Mouse (Mus musculus): ENCODE measurements around the gene Gpr1. TPM values are rescaled to one million over a fixed set of nuclear protein-coding genes. Genes with fewer than 3 reads are reported as not detected.

The Gpr1 gene
- total RNA-seq, 1 experiment: 1.3 TPM

DNA sequence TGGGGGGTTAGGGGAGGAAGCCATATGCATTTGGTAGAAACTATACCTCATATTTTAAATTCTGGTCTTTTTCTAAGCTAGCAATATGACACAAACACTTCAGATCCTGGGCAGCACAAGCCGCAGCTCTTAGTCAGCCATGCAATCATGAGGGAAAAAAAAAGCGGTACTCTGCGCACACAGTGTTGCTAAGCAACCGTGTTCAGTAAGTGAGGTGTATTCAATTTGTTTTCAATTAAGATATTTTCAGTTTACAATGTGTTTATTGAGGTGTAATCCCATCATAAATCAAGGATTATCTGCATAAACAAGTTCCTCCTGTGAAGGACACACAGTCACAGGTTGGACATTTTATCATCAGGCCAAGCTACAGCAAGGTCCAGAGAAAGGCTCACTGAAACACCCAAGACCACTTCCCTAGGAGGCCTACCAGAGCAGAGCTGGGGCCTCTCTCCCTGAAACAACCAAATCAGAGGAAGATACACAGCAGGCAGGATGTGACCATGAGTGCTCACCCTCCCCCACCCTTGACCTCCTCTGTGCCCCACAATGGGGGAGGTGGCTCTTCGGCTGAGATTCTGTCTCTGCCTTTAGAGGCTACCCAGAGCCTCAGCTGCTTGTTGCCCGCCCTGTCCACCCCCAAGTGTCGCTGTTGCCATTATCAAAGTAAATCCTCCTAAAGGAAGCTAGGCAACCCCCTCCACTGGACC is 10.2 kb downstream of the Gpr1 start:
- in situ Hi-C loops (cut with MboI; ENCODE audit: low sequenced_read_pairs in 2 of 2, unreplicated experiment in 2 of 2): no loop called here
- no peaks in the 10 kb centered on the region; the same call in none of the 2 replicates for H3K36me3 ChIP-seq (ENCODE audit: control insufficient read depth, insufficient read depth, low read length, poor library complexity, severe bottlenecking)
- H3K27ac ChIP-seq (ENCODE audit: insufficient read depth, low read depth, low read length, poor library complexity, severe bottlenecking): peak overlapping the region; percentile 61; the same call in 1 of the 2 replicates
- DNase-seq (ENCODE audit: low read depth, low spot score): no peak
- no peak overlapping the region; the same call in 1 of the 2 replicates for H3K9ac ChIP-seq (ENCODE audit: insufficient read depth, low read depth, low read length, poor library complexity, severe bottlenecking)
- peaks cover 6 to 11% of the 10 kb centered on the region in 2 experiments for H3K4me1 ChIP-seq (ENCODE audit: control insufficient read depth in 2 of 2, insufficient read depth in 2 of 2, low read length in 2 of 2, poor library complexity in 1 of 2)
- H3K9me3 ChIP-seq (ENCODE audit: control insufficient read depth, insufficient read depth, low read depth, low read length): no peaks in the 10 kb centered on the region
- TF ChIP-seq ZNF384 (IDR thresholded peaks at IDR 0.05; ENCODE audit: low read depth, low read length): 0 out of 2 replicates have a peak, but pooled peaks have one; percentile 31
- no peak for TF ChIP-seq MAFK (IDR thresholded peaks at IDR 0.05; ENCODE audit: insufficient read depth, low read depth, low read length)
- no peak overlapping the region; a peak in 1 of 4 replicates for H3K4me3 ChIP-seq (ENCODE audit: insufficient read depth in 1 of 2, low read depth in 1 of 2, low read length in 2 of 2, poor library complexity in 1 of 2, severe bottlenecking in 1 of 2)

DNA sequence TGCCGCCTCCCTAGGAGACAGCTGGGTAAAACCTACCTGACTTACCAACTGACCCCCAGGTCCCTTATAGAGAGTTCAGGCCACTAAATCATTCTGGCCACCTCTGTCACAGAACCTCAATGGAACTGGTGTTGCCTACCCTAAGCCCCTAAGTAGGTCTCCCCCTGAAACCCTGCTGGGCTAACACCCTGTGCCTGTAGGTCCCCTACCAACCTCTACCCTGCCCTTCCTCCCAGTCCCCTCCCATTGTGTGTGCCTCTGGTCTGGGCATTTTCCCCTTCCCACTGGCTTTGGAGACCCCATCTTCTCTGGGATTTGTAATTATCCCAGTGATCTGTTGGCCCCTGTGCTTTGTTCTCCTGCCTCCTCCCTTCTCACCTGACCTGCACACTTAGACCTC is 10.9 kb downstream of the Gpr1 start:
- H3K9ac ChIP-seq (ENCODE audit: insufficient read depth, low read depth, low read length, poor library complexity, severe bottlenecking): no peak overlapping the region
- no peaks in the 10 kb centered on the region; the same call in none of the 2 replicates for H3K36me3 ChIP-seq (ENCODE audit: control insufficient read depth, insufficient read depth, low read length, poor library complexity, severe bottlenecking)
- no peaks in the 10 kb centered on the region for H3K9me3 ChIP-seq (ENCODE audit: control insufficient read depth, insufficient read depth, low read depth, low read length)
- in situ Hi-C loops (cut with MboI; ENCODE audit: low sequenced_read_pairs in 2 of 2, unreplicated experiment in 2 of 2): no loop called here
- TF ChIP-seq HCFC1 (IDR thresholded peaks at IDR 0.05; ENCODE audit: borderline replicate concordance, insufficient read depth, low read length): no peak
- TF ChIP-seq MAFK (IDR thresholded peaks at IDR 0.05; ENCODE audit: insufficient read depth, low read depth, low read length): no peak
- TF ChIP-seq ZNF384 (IDR thresholded peaks at IDR 0.05; ENCODE audit: low read depth, low read length): no peak
- no peak for TF ChIP-seq CHD2 (IDR thresholded peaks at IDR 0.05; ENCODE audit: low read depth, low read length)
- TF ChIP-seq ZC3H11A (IDR thresholded peaks at IDR 0.05; ENCODE audit: borderline replicate concordance, low read depth, low read length): no peak
- H3K4me1 ChIP-seq (ENCODE audit: control insufficient read depth in 2 of 2, insufficient read depth in 2 of 2, low read length in 2 of 2, poor library complexity in 1 of 2): peaks cover 8 to 11% of the 10 kb centered on the region in 2 experiments
- no peak overlapping the region for H3K4me3 ChIP-seq (ENCODE audit: insufficient read depth in 1 of 2, low read depth in 1 of 2, low read length in 2 of 2, poor library complexity in 1 of 2, severe bottlenecking in 1 of 2)
- no peak for DNase-seq (ENCODE audit: low read depth, low spot score)
- H3K27ac ChIP-seq (ENCODE audit: insufficient read depth, low read depth, low read length, poor library complexity, severe bottlenecking): peak overlapping the region; percentile 61

DNA sequence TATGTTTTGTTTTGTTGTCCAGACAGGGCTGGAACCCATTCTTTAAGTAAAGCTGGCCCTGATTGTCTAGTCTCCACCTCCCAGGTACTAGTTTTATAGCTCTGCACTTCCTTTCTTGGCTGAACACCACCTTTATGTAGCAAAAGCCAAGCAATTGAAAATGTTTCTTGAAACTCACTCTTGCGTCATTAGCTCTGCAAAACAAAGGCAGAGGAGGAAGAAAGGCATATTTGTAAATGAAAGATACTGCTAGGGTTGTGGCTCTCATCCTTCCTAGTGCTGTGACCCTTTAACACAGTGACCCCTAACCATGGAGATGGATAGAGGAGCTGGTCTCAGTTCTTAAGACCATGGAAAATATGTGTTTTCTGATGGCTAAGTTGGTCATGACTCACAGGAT is 12.7 kb downstream of the Gpr1 start:
- H3K27ac ChIP-seq (ENCODE audit: insufficient read depth, low read depth, low read length, poor library complexity, severe bottlenecking): no peak overlapping the region; the same call in 1 of the 2 replicates
- no peak for DNase-seq (ENCODE audit: low read depth, low spot score)
- no peak for TF ChIP-seq HCFC1 (IDR thresholded peaks at IDR 0.05; ENCODE audit: borderline replicate concordance, insufficient read depth, low read length)
- TF ChIP-seq MAFK (IDR thresholded peaks at IDR 0.05; ENCODE audit: insufficient read depth, low read depth, low read length): no peak
- no peak for TF ChIP-seq ZNF384 (IDR thresholded peaks at IDR 0.05; ENCODE audit: low read depth, low read length)
- no peak for TF ChIP-seq CHD2 (IDR thresholded peaks at IDR 0.05; ENCODE audit: low read depth, low read length)
- no peak for TF ChIP-seq ZC3H11A (IDR thresholded peaks at IDR 0.05; ENCODE audit: borderline replicate concordance, low read depth, low read length)

DNA sequence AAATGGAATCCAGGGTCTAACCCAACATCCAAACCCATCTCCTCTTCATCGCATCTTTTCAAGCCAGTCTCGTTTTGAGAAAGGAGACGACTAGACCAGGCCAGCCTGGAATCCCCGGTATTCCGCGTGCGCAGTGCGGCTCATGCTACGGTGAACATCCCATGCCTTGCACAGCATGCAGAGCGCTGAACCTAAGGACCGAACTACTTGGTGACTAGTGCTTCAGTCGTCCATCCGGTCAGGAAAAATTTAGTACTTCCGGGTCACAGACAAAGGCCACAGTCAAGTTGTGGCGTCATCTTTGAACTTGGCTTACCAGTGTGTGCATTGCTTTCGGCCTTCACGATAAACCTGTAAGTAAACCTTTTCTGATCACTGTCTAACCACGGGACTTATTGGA is 14.0 kb downstream of the Gpr1 start:
- no peaks in the 10 kb centered on the region; the same call in 1 of the 2 replicates for H3K36me3 ChIP-seq (ENCODE audit: control insufficient read depth, insufficient read depth, low read length, poor library complexity, severe bottlenecking)
- peaks cover 2 to 8% of the 10 kb centered on the region in 2 experiments; a peak in 3 of 4 replicates for H3K4me1 ChIP-seq (ENCODE audit: control insufficient read depth in 2 of 2, insufficient read depth in 2 of 2, low read length in 2 of 2, poor library complexity in 1 of 2)
- peak overlapping the region; percentile 73 for H3K9ac ChIP-seq (ENCODE audit: insufficient read depth, low read depth, low read length, poor library complexity, severe bottlenecking)
- no peak for DNase-seq (ENCODE audit: low read depth, low spot score)
- H3K9me3 ChIP-seq (ENCODE audit: control insufficient read depth, insufficient read depth, low read depth, low read length): no peaks in the 10 kb centered on the region
- TF ChIP-seq ZNF384 (IDR thresholded peaks at IDR 0.05; ENCODE audit: low read depth, low read length): no peak
- peak; percentile 56; the same call in 1 of the 2 replicates for TF ChIP-seq CHD2 (IDR thresholded peaks at IDR 0.05; ENCODE audit: low read depth, low read length)
- H3K27ac ChIP-seq (ENCODE audit: insufficient read depth, low read depth, low read length, poor library complexity, severe bottlenecking): peak overlapping the region; percentile 91
- in situ Hi-C loops (cut with MboI; ENCODE audit: low sequenced_read_pairs in 2 of 2, unreplicated experiment in 2 of 2): no loop called here
- peak overlapping the region; percentile 75 to 85 for H3K4me3 ChIP-seq (ENCODE audit: insufficient read depth in 1 of 2, low read depth in 1 of 2, low read length in 2 of 2, poor library complexity in 1 of 2, severe bottlenecking in 1 of 2)

More for the DNA sequence above, 12.7 kb downstream of the Gpr1 start:
- H3K36me3 ChIP-seq (ENCODE audit: control insufficient read depth, insufficient read depth, low read length, poor library complexity, severe bottlenecking): no peaks in the 10 kb centered on the region; the same call in none of the 2 replicates
- no peaks in the 10 kb centered on the region for H3K9me3 ChIP-seq (ENCODE audit: control insufficient read depth, insufficient read depth, low read depth, low read length)
- H3K9ac ChIP-seq (ENCODE audit: insufficient read depth, low read depth, low read length, poor library complexity, severe bottlenecking): no peak overlapping the region
- H3K4me3 ChIP-seq (ENCODE audit: insufficient read depth in 1 of 2, low read depth in 1 of 2, low read length in 2 of 2, poor library complexity in 1 of 2, severe bottlenecking in 1 of 2): peak overlapping the region; percentile 17 to 75; a peak in 2 of 4 replicates
- peaks cover 4 to 9% of the 10 kb centered on the region in 2 experiments; a peak in 3 of 4 replicates for H3K4me1 ChIP-seq (ENCODE audit: control insufficient read depth in 2 of 2, insufficient read depth in 2 of 2, low read length in 2 of 2, poor library complexity in 1 of 2)
- in situ Hi-C loops (cut with MboI; ENCODE audit: low sequenced_read_pairs in 2 of 2, unreplicated experiment in 2 of 2): no loop called here

Measured in ES-E14 (cell line).